Mouse (Mus musculus) adrenal gland, postnatal 4 days (tissue): ENCODE results near the gene Ndufa3. TPM values are rescaled to one million over a fixed set of nuclear protein-coding genes. Genes with fewer than 3 reads are reported as not detected.

Source experiments
- DNase-seq, 2 experiments: peaks; one replicate each; pipeline ENCODE4 v3.0.0; 2021 to 2022; ENCODE audit warnings: low spot score in 2 of 2, mixed read lengths in 2 of 2
- total RNA-seq, 2 experiments: library from RNA; stranded (reverse); gene quantifications; 2 replicates each; pipeline ENCODE4 v1.2.3; 2021

Gene Ndufa3
- total RNA-seq, 2 experiments from 2014 or later: 536 to 561 TPM

- DNase-seq: no peak
Observed at GRCm38 (mm10) chr7:3609082-3609481, 8.1 kb upstream of the Ndufa3 start.

- no peak for DNase-seq
Observed at GRCm38 (mm10) chr7:3610437-3610836, 6.7 kb upstream of the Ndufa3 start.

GRCm38 (mm10) chr7:3611006-3611405 lies 6.2 kb upstream of the Ndufa3 start:
- DNase-seq: no peak

GRCm38 (mm10) chr7:3614021-3614420 lies 3.2 kb upstream of the Ndufa3 start:
- no peak for DNase-seq

GRCm38 (mm10) chr7:3616057-3616388 lies 1.1 kb upstream of the Ndufa3 start, which contains the start of gene Oscar:
Oscar (minus strand) TSS chr7:3616157.
- DNase-seq: no peak

- DNase-seq: no peak
Observed at GRCm38 (mm10) chr7:3616389-3617241, 558 bp upstream of the Ndufa3 start.

GRCm38 (mm10) chr7:3629030-3629429 lies 11.9 kb downstream of the Ndufa3 start:
- DNase-seq: no peak

GRCm38 (mm10) chr7:3629543-3630477 lies 12.6 kb downstream of the Ndufa3 start, which contains the start of the genes Tfpt and Prpf31:
Tfpt (minus strand) TSS chr7:3629929.
Prpf31 (plus strand) TSS chr7:3629985.
- DNase-seq: peak; percentile 74 to 80

GRCm38 (mm10) chr7:3630478-3630815 lies 13.3 kb downstream of the Ndufa3 start:
- DNase-seq: no peak

- DNase-seq: no peak
Observed at GRCm38 (mm10) chr7:3643412-3643811, 26.2 kb downstream of the Ndufa3 start.

GRCm38 (mm10) chr7:3643843-3644242 lies 26.7 kb downstream of the Ndufa3 start:
- no peak for DNase-seq

GRCm38 (mm10) chr7:3644348-3644671 lies 27.1 kb downstream of the Ndufa3 start:
- DNase-seq: no peak

- peak; percentile 94 to 96 for DNase-seq
Observed at GRCm38 (mm10) chr7:3644672-3645487, 27.7 kb downstream of the Ndufa3 start, which contains the start of gene Cnot3. Cnot3 (plus strand) TSS chr7:3645268.

- DNase-seq: peak in 1 of 2 experiments; percentile 25
Observed at GRCm38 (mm10) chr7:3645488-3646025, 28.4 kb downstream of the Ndufa3 start.

GRCm38 (mm10) chr7:3646188-3646587 lies 29.0 kb downstream of the Ndufa3 start:
- DNase-seq: no peak

- no peak for DNase-seq
Observed at GRCm38 (mm10) chr7:3646641-3647040, 29.5 kb downstream of the Ndufa3 start.

- no peak for DNase-seq
Observed at GRCm38 (mm10) chr7:3656966-3657365, 39.8 kb downstream of the Ndufa3 start.

- no peak for DNase-seq
Observed at GRCm38 (mm10) chr7:3658578-3658977, 41.4 kb downstream of the Ndufa3 start.

- no peak for DNase-seq
Observed at GRCm38 (mm10) chr7:3664524-3665214, 47.5 kb downstream of the Ndufa3 start.
